Mouse (Mus musculus) lung, postnatal 14 days (tissue): Measurements from ENCODE around the gene Dcun1d4.
"Not testable (repeated sequence)": the region's sequence is repeated elsewhere in the genome, so short reads cannot be mapped to it uniquely, and the experiment has no call there.

Experiments used
- DNase-seq: peaks from one replicate; pipeline ENCODE4 v3.0.0; 2021

The Dcun1d4 gene

GRCm38 (mm10) chr5:73548838-73549237, 68.0 kb downstream of the Dcun1d4 start:
- DNase-seq, result no peak

- DNase-seq, result no peak
Observed at GRCm38 (mm10) chr5:73551836-73552235, 71.0 kb downstream of the Dcun1d4 start.

DNA sequence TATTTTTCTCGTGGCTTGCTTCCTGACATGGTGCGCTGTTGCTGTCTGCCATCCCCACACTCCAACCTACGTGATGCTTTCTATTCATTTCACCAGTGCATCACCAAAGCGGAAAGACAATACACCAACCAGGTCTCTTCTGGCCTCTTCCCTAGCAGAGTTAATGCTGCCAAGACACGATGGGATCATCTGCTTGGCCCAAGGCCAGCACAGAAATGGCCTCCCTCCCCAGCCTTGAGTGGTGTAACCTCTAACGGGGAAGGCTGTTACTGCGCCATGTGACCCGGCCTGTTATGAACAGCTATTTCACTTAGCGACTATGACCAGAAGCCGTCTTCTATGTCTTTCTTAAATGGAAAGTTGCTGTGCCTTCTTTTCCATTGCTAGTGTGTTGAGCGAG, 73.1 kb downstream of the Dcun1d4 start:
- no peak for DNase-seq

DNA sequence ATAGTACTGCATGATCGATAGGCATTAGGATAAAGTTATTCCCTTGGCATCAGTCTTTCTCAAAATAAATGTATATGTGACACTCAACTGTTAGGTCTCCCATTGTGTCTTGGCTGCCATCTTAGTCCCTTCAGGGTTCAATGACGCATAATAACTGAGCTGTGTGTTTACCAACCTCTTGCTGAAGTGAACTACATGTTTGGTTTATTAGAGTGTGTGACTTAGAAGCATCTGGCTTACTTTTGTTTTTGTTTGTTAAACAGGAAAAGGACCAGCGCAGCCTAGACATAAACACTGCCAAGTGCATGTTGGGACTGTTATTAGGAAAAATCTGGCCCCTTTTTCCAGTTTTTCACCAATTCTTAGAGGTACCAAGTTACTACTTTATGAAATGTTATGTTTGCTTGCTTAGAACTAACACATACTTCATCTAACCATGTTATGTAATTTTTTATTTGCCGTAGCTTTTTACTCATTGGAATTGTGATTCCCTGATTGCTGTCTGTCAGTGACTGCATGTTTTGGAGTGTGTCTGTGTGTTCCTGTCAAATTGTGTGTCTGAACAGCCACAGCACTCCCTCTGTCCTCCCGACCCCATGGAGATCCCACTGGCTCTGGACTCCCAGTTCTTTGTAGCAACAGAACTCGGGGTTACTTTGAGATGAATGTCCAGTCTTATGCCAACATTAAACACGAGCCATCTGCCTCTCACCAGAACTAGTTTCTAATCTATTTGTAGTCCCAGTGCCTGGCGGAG, 74.5 kb downstream of the Dcun1d4 start:
- no peak for DNase-seq

DNA sequence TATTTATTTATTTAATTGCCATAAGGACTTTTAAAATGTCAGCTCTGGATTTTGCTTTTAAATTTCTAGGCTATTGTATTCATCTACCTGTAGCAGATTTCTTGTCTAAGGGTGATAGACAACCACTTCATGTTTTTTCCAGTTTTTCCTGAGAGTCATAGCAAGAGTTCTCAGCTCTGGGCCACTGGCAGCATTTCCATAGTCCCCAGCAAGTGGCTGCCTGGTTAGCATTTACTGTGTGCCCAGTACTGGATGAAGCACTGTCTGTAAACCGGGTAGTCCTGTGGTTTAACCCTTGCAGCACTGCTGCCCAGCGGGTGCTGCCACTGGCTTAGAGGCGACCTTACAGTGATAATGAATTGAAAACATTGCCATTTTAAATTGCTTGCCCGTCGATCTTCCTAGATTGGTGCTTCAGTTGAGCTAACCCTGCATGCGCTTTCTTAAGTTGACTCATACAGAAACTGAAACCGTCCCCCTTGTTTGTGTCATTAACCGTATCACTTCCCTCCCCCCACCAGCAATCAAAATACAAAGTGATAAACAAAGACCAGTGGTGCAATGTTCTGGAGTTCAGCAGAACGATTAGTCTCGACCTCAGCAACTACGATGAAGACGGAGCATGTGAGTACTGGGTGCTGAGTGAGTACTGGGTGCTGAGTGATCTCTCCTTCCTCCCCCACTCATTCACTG, 76.1 kb downstream of the Dcun1d4 start:
- no peak for DNase-seq

DNA sequence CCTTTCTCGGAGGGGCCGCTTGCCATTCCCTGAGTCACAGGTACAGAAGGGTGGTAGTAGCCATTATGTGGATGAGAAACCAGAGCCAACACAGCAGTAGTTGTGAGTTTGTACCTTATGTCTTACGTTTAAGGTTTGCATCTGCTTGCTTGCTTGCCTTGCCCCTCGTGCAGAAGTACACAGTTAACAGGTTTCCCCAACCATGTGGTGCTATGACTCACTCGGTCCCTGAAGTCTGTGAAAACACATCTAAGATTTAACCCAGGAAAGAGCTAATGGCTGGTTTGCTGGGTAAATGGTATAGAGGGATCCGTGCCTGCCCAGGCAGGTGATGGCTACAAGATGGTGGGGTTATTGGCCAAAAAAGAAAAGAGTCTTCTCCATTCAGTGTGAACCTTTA, 78.0 kb downstream of the Dcun1d4 start:
- DNase-seq, result no peak

- DNase-seq, result no peak
Observed at GRCm38 (mm10) chr5:73564038-73564437, 83.2 kb downstream of the Dcun1d4 start.

GRCm38 (mm10) chr5:73566119-73566518, 85.3 kb downstream of the Dcun1d4 start:
- DNase-seq, result no peak

GRCm38 (mm10) chr5:73566892-73567291, 86.1 kb downstream of the Dcun1d4 start:
- no peak for DNase-seq

GRCm38 (mm10) chr5:73569181-73569580, 88.4 kb downstream of the Dcun1d4 start:
- no peak for DNase-seq

- no peak for DNase-seq
Observed at GRCm38 (mm10) chr5:73571395-73572156, 90.8 kb downstream of the Dcun1d4 start.

GRCm38 (mm10) chr5:73572846-73573245, 92.0 kb downstream of the Dcun1d4 start:
- DNase-seq, result no peak

DNA sequence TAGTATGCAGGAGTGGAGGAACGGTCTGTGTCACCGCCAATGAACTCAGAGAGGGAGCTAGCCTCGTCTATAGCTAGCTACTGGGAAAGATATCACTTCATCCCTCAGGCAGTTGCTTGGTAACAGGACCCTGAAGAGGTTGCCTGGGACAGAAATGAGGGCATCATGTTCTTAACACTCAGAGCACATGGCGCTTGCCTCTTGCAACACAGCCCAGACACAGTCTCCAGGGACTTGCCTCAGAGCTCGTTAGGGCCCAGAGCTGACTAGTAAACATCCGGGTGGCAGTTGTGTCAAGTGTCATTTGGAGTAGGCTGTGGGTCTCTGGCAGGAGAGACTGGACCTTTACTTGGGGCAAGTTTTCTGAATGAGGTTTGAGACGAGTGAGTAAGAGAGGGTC, 93.0 kb downstream of the Dcun1d4 start:
- DNase-seq, result no peak

GRCm38 (mm10) chr5:73574616-73575015, 93.8 kb downstream of the Dcun1d4 start:
- DNase-seq, result no peak

- no peak for DNase-seq
Observed at GRCm38 (mm10) chr5:73576708-73577107, 95.9 kb downstream of the Dcun1d4 start.

DNA sequence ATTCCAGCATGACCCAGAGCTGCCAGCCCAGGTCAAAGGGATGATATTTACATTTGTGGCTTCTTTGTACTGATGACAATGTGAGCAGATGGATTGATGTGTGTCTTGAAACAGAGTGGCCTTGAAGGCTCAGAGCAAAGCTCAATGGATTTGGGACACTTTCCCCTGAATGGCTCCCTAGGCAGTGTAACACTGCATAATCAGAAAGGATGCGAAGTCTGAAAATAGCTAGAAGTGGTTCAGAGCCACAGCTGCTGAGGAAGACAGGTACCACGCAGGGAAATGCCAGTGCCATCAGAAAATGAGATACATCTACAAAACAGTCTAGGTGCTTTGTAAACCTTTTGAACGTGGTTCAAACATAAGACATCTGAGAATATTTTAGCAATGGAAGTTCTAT, 97.3 kb downstream of the Dcun1d4 start:
- DNase-seq, result no peak

- DNase-seq, result not testable (repeated sequence)
Observed at GRCm38 (mm10) chr5:73584011-73584410, 103.2 kb downstream of the Dcun1d4 start.

DNA sequence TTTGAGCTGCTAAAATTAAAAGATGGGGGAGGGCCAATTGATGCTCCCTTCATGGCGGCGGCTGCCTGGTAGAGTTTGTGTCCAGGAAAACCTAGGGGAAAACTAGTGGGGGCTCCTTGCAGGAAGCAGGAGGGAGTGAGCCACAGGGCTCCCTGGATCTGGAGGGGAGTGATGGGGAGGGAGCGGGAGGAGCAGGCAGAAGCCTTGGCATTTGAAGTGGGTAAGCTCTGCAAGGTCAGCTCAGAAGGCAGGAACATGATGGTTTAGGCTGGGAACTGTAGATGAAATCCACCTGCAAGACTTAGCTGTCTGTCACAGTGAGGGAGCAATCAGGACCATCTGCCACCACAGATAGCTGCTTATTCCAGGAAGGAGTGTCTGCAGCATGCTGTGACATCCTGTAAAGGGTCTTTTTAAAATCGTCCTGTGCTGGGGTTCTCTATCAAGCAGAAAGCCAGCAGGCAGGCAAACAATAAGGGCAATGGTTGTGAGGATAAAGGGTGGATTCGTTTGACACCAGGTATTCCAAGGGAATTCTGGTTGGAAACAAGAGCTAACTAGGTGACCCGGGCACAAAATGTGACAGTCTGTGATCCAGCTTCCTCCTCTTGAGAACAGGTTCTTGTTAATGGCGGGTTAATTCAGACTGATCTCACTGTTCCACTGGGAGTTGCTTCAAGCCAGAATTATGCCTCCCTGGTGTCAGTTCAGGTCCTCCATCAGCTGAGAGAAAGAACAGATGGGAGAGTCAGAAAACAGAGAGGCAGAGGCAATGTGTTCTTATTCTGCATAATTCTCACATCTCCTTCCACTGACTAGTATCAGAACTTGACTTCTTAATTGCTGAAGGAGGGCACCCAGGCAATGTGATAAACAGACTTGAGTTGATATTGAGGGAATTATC, 104.7 kb downstream of the Dcun1d4 start:
- no peak for DNase-seq

- no peak for DNase-seq
Observed at GRCm38 (mm10) chr5:73586597-73586996, 105.8 kb downstream of the Dcun1d4 start.

DNA sequence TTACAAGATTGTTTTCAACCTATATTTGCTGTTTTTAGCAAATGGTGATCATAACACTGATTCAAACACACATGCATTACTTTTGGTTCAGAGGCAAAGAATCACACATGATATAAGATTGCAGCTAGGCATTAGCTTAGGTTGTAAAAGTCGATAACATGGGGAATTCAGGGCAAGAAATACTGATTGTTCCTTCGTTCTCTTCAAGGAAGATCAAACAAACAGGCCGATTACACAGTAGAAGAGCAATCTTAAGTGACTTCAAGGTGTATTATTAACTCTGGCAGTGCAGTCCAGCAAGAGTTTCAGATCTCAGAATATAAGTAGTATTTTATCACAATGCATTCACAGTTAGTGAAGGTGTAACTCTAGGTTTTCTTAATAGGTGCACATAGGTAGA, 106.3 kb downstream of the Dcun1d4 start:
- no peak for DNase-seq

- no peak for DNase-seq
Observed at GRCm38 (mm10) chr5:73598943-73599695, 118.3 kb downstream of the Dcun1d4 start.

DNA sequence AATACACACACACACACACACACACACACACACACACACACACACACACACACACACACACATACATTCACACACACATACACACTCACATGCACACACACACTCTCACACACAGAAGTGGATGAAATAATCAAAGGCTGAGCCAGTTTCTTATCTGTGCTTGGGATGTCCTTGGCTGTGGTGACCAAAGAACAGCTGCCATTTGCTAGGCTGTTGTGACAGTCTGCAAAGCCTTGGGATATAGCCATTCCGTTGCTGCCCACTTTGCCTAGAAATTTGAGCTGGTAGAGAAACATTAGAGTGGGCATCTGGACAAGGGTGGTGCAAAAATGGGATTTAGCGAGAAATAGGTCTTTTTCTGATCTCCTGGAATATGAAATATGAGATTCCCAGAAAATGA, 119.2 kb downstream of the Dcun1d4 start:
- DNase-seq, result no peak
